Mouse (Mus musculus): ENCODE measurements around the gene Zp3. TPM values are rescaled to one million over a fixed set of nuclear protein-coding genes. Genes with fewer than 3 reads are reported as not detected.
A peak's percentile ranks its signal among the peaks of the same experiment; 100 is the strongest.

The Zp3 gene
- polyA plus RNA-seq, 1 experiment from 2014 or later: not detected

DNA sequence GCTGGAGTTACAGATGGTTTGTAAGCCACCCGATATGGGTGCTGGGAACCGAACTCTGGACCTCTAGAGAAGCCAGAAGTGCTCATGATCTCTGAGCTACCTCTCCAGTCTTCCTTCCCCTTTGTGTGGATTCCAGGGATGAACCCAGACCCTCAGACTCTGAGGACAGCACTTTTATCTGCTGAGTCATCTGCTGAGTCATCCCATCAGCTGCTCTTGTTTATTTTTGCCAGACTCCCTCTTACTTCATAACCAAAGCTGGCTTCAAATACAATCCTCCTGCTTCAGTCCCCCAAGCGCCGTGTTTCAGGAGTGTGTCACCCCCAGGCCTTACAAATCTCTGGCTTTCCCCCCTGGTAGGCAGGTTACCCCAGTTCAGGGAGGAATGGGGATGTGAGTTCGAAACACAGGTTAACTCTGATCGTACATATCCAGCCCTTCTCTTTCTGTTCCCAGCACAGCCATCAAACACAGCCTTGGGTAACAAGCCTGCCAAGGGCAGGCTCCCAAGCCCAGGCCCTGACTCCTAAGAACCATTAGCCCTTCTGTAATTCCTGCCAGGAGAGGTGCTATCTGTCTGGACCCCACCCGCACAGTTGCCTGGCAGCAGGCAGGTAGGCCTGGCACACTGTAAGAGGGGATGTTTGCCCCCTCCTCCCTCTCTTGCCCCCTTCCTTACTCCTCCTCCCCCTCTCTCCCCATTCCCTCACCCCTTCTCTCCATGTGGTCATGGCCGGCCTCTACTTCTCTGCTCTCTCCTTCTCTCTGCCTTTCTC is 3.8 kb upstream of the Zp3 start:
- no peaks in the 10 kb centered on the region for H3K4me1 ChIP-seq (ENCODE audit: insufficient read depth)
- H3K27me3 ChIP-seq (ENCODE audit: insufficient read depth, low read length): no peaks in the 10 kb centered on the region
- DNase-seq (no peak), ATAC-seq (peak; percentile 33)
- H3K4me2 ChIP-seq (ENCODE audit: low read depth, low read length): no peak overlapping the region
- no peaks in the 10 kb centered on the region for H3K9me3 ChIP-seq (ENCODE audit: low read length)
- no peak overlapping the region for H3K4me3 ChIP-seq (ENCODE audit: low read depth, low read length)
- 84% methylated on average over 8 of the region's 8 CpGs for WGBS (ENCODE audit: insufficient replicate concordance)
- no peak overlapping the region for H3K9ac ChIP-seq (replicated peaks)
- TF ChIP-seq CTCF (IDR thresholded peaks at IDR 0.05; ENCODE audit: low read depth) (no peak), EP300 (IDR thresholded peaks at IDR 0.05; ENCODE audit: low read depth) (no peak)
- H3K27ac ChIP-seq (ENCODE audit: low read depth): no peak overlapping the region
- H3K36me3 ChIP-seq (replicated peaks; ENCODE audit: insufficient read depth, low read length): no peaks in the 10 kb centered on the region

DNA sequence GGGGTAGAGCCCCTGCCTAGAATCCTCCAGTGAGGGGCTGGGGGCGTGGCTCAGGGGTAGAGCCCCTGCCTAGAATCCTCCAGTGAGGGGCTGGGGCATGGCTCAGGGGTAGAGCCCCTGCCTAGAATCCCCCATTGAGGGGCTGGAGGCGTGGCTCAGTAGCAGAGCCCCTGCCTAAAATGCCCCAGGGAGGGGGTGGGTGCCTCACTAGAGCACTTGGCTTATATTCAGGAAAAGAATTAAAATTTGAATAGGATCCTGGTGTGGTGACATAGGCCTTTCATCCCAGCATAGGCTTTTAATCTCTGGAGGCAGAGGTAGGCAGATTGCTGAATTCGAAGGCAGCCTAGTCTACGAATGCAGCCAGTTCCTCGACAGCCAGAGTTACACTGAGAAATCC is 518 bp upstream of the Zp3 start:
- no peaks in the 10 kb centered on the region for H3K9me3 ChIP-seq (ENCODE audit: low read length)
- no peak overlapping the region for H3K4me2 ChIP-seq (ENCODE audit: low read depth, low read length)
- no peak for DNase-seq
- H3K4me3 ChIP-seq (ENCODE audit: low read depth, low read length): no peak overlapping the region
- TF ChIP-seq CTCF (IDR thresholded peaks at IDR 0.05; ENCODE audit: low read depth) (no peak), EP300 (IDR thresholded peaks at IDR 0.05; ENCODE audit: low read depth) (no peak)
- H3K27ac ChIP-seq (ENCODE audit: low read depth): no peak overlapping the region
- WGBS (ENCODE audit: insufficient replicate concordance): 74% methylated on average over 5 of the region's 5 CpGs
- H3K36me3 ChIP-seq (replicated peaks; ENCODE audit: insufficient read depth, low read length): no peaks in the 10 kb centered on the region
- no peaks in the 10 kb centered on the region for H3K4me1 ChIP-seq (ENCODE audit: insufficient read depth)
- H3K9ac ChIP-seq (replicated peaks): no peak overlapping the region
- no peak for ATAC-seq
- H3K27me3 ChIP-seq (ENCODE audit: insufficient read depth, low read length): no peaks in the 10 kb centered on the region

GRCm38 (mm10) chr5:135982398-135982797 is 2.5 kb downstream of the Zp3 start:
- H3K36me3 ChIP-seq (replicated peaks; ENCODE audit: insufficient read depth, low read length): no peaks in the 10 kb centered on the region
- H3K4me1 ChIP-seq (ENCODE audit: insufficient read depth): no peaks in the 10 kb centered on the region
- WGBS (ENCODE audit: insufficient replicate concordance): 52% methylated on average over 6 of the region's 6 CpGs
- TF ChIP-seq CTCF (IDR thresholded peaks at IDR 0.05; ENCODE audit: low read depth) (peak; percentile 90), EP300 (IDR thresholded peaks at IDR 0.05; ENCODE audit: low read depth) (no peak)
- no peak overlapping the region for H3K27ac ChIP-seq (ENCODE audit: low read depth)
- no peaks in the 10 kb centered on the region for H3K27me3 ChIP-seq (ENCODE audit: insufficient read depth, low read length)
- H3K4me3 ChIP-seq (ENCODE audit: low read depth, low read length): no peak overlapping the region
- H3K9me3 ChIP-seq (ENCODE audit: low read length): no peaks in the 10 kb centered on the region
- peak; percentile 58 for ATAC-seq
- DNase-seq: peak; percentile 72
- no peak overlapping the region for H3K9ac ChIP-seq (replicated peaks)
- H3K4me2 ChIP-seq (ENCODE audit: low read depth, low read length): no peak overlapping the region

GRCm38 (mm10) chr5:135984546-135985044 is 4.7 kb downstream of the Zp3 start:
- no peaks in the 10 kb centered on the region for H3K36me3 ChIP-seq (replicated peaks; ENCODE audit: insufficient read depth, low read length)
- H3K4me3 ChIP-seq (ENCODE audit: low read depth, low read length): no peak overlapping the region
- TF ChIP-seq EP300 (IDR thresholded peaks at IDR 0.05; ENCODE audit: low read depth) (no peak), CTCF (IDR thresholded peaks at IDR 0.05; ENCODE audit: low read depth) (no peak)
- WGBS (ENCODE audit: insufficient replicate concordance): 76% methylated on average over 6 of the region's 6 CpGs
- no peak overlapping the region for H3K9ac ChIP-seq (replicated peaks)
- ATAC-seq: no peak
- DNase-seq: no peak
- H3K27ac ChIP-seq (ENCODE audit: low read depth): no peak overlapping the region
- H3K4me2 ChIP-seq (ENCODE audit: low read depth, low read length): no peak overlapping the region
- H3K9me3 ChIP-seq (ENCODE audit: low read length): no peaks in the 10 kb centered on the region
- no peaks in the 10 kb centered on the region for H3K4me1 ChIP-seq (ENCODE audit: insufficient read depth)
- no peaks in the 10 kb centered on the region for H3K27me3 ChIP-seq (ENCODE audit: insufficient read depth, low read length)

DNA sequence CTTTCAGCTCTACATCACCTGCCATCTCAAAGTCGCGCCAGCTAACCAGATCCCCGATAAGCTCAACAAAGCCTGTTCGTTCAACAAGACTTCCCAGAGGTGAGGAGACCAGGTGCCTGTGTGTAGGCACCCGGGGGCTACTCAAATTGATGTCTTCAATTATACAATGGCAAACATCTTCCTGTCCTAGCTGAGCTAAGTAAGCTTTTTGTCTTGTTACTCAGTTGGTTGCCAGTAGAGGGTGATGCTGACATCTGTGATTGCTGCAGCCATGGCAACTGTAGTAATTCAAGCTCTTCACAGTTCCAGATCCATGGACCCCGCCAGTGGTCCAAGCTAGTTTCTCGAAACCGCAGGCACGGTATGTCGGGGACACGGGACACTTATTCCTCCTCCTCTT is 7.3 kb downstream of the Zp3 start:
- no peak overlapping the region for H3K27ac ChIP-seq (ENCODE audit: low read depth)
- H3K4me1 ChIP-seq (ENCODE audit: insufficient read depth): peaks cover 3% of the 10 kb centered on the region
- H3K27me3 ChIP-seq (ENCODE audit: insufficient read depth, low read length): no peaks in the 10 kb centered on the region
- no peak overlapping the region for H3K4me2 ChIP-seq (ENCODE audit: low read depth, low read length)
- H3K9me3 ChIP-seq (ENCODE audit: low read length): no peaks in the 10 kb centered on the region
- no peak overlapping the region for H3K4me3 ChIP-seq (ENCODE audit: low read depth, low read length)
- H3K36me3 ChIP-seq (replicated peaks; ENCODE audit: insufficient read depth, low read length): no peaks in the 10 kb centered on the region
- no peak for TF ChIP-seq EP300 (IDR thresholded peaks at IDR 0.05; ENCODE audit: low read depth)
- peak; percentile 58 for TF ChIP-seq CTCF (IDR thresholded peaks at IDR 0.05; ENCODE audit: low read depth)
- 51% methylated on average over 11 of the region's 11 CpGs for WGBS (ENCODE audit: insufficient replicate concordance)
- no peak for DNase-seq
- ATAC-seq: no peak
- no peak overlapping the region for H3K9ac ChIP-seq (replicated peaks)

GRCm38 (mm10) chr5:135990601-135991000 is 10.7 kb downstream of the Zp3 start:
- Histone ChIP-seq H3K9me3 (ENCODE audit: low read length) (no peaks in the 10 kb centered on the region), H3K27ac (ENCODE audit: low read depth) (peak overlapping the region; percentile 29), H3K9ac (replicated peaks) (no peak overlapping the region), H3K4me3 (ENCODE audit: low read depth, low read length) (no peak overlapping the region), H3K27me3 (ENCODE audit: insufficient read depth, low read length) (no peaks in the 10 kb centered on the region), H3K4me1 (ENCODE audit: insufficient read depth) (peaks cover 9% of the 10 kb centered on the region), H3K36me3 (replicated peaks; ENCODE audit: insufficient read depth, low read length) (no peaks in the 10 kb centered on the region), H3K4me2 (ENCODE audit: low read depth, low read length) (no peak overlapping the region)
- ATAC-seq (no peak), DNase-seq (no peak)
- TF ChIP-seq EP300 (IDR thresholded peaks at IDR 0.05; ENCODE audit: low read depth) (no peak), CTCF (IDR thresholded peaks at IDR 0.05; ENCODE audit: low read depth) (no peak)
- WGBS (ENCODE audit: insufficient replicate concordance): 30% methylated on average over 5 of the region's 5 CpGs

Data from liver, postnatal 0 days (tissue).